Mouse (Mus musculus): Measurements from ENCODE around the gene Prkaca. TPM values are rescaled to one million over a fixed set of nuclear protein-coding genes. Genes with fewer than 3 reads are reported as not detected.
"Not testable (repeated sequence)": the region's sequence is repeated elsewhere in the genome, so short reads cannot be mapped to it uniquely, and the experiment has no call there.

Prkaca gene
- polyA plus RNA-seq, 1 experiment from 2014 or later: 171 TPM

GRCm38 (mm10) chr8:83978200-83978599, 5.4 kb downstream of the Prkaca start:
- Histone ChIP-seq H3K27ac (ENCODE audit: low read depth, low read length) (no peak overlapping the region), H3K4me3 (ENCODE audit: low read depth, low read length) (no peak overlapping the region), H3K9ac (ENCODE audit: low read length) (0 out of 2 replicates have a peak overlapping the region, but pooled peaks have one; percentile 6), H3K4me2 (ENCODE audit: low read depth, low read length, severe bottlenecking) (no peak overlapping the region), H3K27me3 (ENCODE audit: control insufficient read depth, insufficient read depth, low read length) (no peaks in the 10 kb centered on the region), H3K4me1 (replicated peaks; ENCODE audit: control insufficient read depth, insufficient read depth, low read length) (peaks cover 10% of the 10 kb centered on the region; the same call in 1 of the 2 replicates), H3K9me3 (ENCODE audit: control insufficient read depth, low read length) (no peaks in the 10 kb centered on the region), H3K36me3 (ENCODE audit: control insufficient read depth, insufficient read depth, low read length) (peaks cover 13% of the 10 kb centered on the region)
- 78% methylated on average over 9 of the region's 9 CpGs for WGBS
- ATAC-seq (replicated peaks; ENCODE audit: low FRiP score): no peak
- DNase-seq (ENCODE audit: low spot score): no peak

GRCm38 (mm10) chr8:83980250-83980649, 7.5 kb downstream of the Prkaca start:
- Histone ChIP-seq H3K4me3 (ENCODE audit: low read depth, low read length) (no peak overlapping the region), H3K27me3 (ENCODE audit: control insufficient read depth, insufficient read depth, low read length) (no peaks in the 10 kb centered on the region), H3K4me1 (replicated peaks; ENCODE audit: control insufficient read depth, insufficient read depth, low read length) (peaks cover 4% of the 10 kb centered on the region; the same call in 1 of the 2 replicates), H3K9me3 (ENCODE audit: control insufficient read depth, low read length) (no peaks in the 10 kb centered on the region), H3K36me3 (ENCODE audit: control insufficient read depth, insufficient read depth, low read length) (peaks cover 13% of the 10 kb centered on the region), H3K9ac (ENCODE audit: low read length) (no peak overlapping the region), H3K27ac (ENCODE audit: low read depth, low read length) (no peak overlapping the region), H3K4me2 (ENCODE audit: low read depth, low read length, severe bottlenecking) (no peak overlapping the region)
- WGBS: 83% methylated on average over 1 of the region's 1 CpGs
- ATAC-seq (replicated peaks; ENCODE audit: low FRiP score) (no peak), DNase-seq (ENCODE audit: low spot score) (no peak)

GRCm38 (mm10) chr8:83980845-83981244, 8.1 kb downstream of the Prkaca start:
- whole genome bisulfite sequencing: 84% methylated on average over 8 of the region's 8 CpGs
- peaks cover 13% of the 10 kb centered on the region for H3K36me3 ChIP-seq (ENCODE audit: control insufficient read depth, insufficient read depth, low read length)
- no peak for DNase-seq (ENCODE audit: low spot score)

GRCm38 (mm10) chr8:83981533-83981932, 8.7 kb downstream of the Prkaca start:
- ATAC-seq (replicated peaks; ENCODE audit: low FRiP score) (no peak), DNase-seq (ENCODE audit: low spot score) (no peak)
- Histone ChIP-seq H3K4me3 (ENCODE audit: low read depth, low read length) (no peak overlapping the region), H3K9ac (ENCODE audit: low read length) (no peak overlapping the region), H3K4me2 (ENCODE audit: low read depth, low read length, severe bottlenecking) (no peak overlapping the region), H3K27me3 (ENCODE audit: control insufficient read depth, insufficient read depth, low read length) (no peaks in the 10 kb centered on the region), H3K27ac (ENCODE audit: low read depth, low read length) (no peak overlapping the region), H3K36me3 (ENCODE audit: control insufficient read depth, insufficient read depth, low read length) (peaks cover 14% of the 10 kb centered on the region), H3K4me1 (replicated peaks; ENCODE audit: control insufficient read depth, insufficient read depth, low read length) (peaks cover 4% of the 10 kb centered on the region; the same call in 1 of the 2 replicates), H3K9me3 (ENCODE audit: control insufficient read depth, low read length) (no peaks in the 10 kb centered on the region)
- WGBS: 92% methylated on average over 7 of the region's 7 CpGs

More at GRCm38 (mm10) chr8:83980845-83981244, 8.1 kb downstream of the Prkaca start:
- no peak for ATAC-seq (replicated peaks; ENCODE audit: low FRiP score)
- no peak overlapping the region for H3K4me2 ChIP-seq (ENCODE audit: low read depth, low read length, severe bottlenecking)
- H3K9ac ChIP-seq (ENCODE audit: low read length): no peak overlapping the region
- no peak overlapping the region for H3K4me3 ChIP-seq (ENCODE audit: low read depth, low read length)
- peaks cover 4% of the 10 kb centered on the region; the same call in 1 of the 2 replicates for H3K4me1 ChIP-seq (replicated peaks; ENCODE audit: control insufficient read depth, insufficient read depth, low read length)
- H3K9me3 ChIP-seq (ENCODE audit: control insufficient read depth, low read length): no peaks in the 10 kb centered on the region
- no peaks in the 10 kb centered on the region for H3K27me3 ChIP-seq (ENCODE audit: control insufficient read depth, insufficient read depth, low read length)
- no peak overlapping the region for H3K27ac ChIP-seq (ENCODE audit: low read depth, low read length)

- Histone ChIP-seq H3K4me1 (replicated peaks; ENCODE audit: control insufficient read depth, insufficient read depth, low read length) (peaks cover 1% of the 10 kb centered on the region; the same call in 1 of the 2 replicates), H3K4me3 (ENCODE audit: low read depth, low read length) (no peak overlapping the region), H3K27ac (ENCODE audit: low read depth, low read length) (no peak overlapping the region), H3K9ac (ENCODE audit: low read length) (no peak overlapping the region), H3K36me3 (ENCODE audit: control insufficient read depth, insufficient read depth, low read length) (peaks cover 20% of the 10 kb centered on the region), H3K9me3 (ENCODE audit: control insufficient read depth, low read length) (no peaks in the 10 kb centered on the region), H3K27me3 (ENCODE audit: control insufficient read depth, insufficient read depth, low read length) (no peaks in the 10 kb centered on the region), H3K4me2 (ENCODE audit: low read depth, low read length, severe bottlenecking) (no peak overlapping the region)
- WGBS: 90% methylated on average over 4 of the region's 4 CpGs
- ATAC-seq (replicated peaks; ENCODE audit: low FRiP score): no peak
- no peak for DNase-seq (ENCODE audit: low spot score)
These were observed 9.7 kb downstream of the Prkaca start for GRCm38 (mm10) chr8:83982449-83982848.

DNA sequence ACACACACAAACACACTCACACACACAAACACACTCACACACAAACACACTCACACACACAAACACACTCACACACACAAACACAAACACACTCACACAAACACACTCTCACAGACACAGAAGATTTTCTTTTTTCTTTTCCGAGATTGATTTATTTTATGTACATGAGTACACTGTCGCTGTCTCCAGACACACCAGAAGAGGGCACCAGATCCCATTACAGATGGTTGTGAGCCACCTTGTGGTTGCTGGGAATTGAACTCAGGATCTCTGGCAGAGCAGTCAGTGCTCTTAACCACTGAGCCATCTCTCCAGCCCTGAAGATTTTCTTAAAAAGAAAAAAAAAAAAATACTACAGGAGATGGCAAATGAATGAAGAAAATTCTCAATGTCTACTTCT, 10.4 kb downstream of the Prkaca start:
- H3K36me3 ChIP-seq (ENCODE audit: control insufficient read depth, insufficient read depth, low read length): peaks cover 20% of the 10 kb centered on the region
- not testable (repeated sequence) for ATAC-seq (replicated peaks; ENCODE audit: low FRiP score)
- WGBS: 98% methylated on average over 2 of the region's 2 CpGs

DNA sequence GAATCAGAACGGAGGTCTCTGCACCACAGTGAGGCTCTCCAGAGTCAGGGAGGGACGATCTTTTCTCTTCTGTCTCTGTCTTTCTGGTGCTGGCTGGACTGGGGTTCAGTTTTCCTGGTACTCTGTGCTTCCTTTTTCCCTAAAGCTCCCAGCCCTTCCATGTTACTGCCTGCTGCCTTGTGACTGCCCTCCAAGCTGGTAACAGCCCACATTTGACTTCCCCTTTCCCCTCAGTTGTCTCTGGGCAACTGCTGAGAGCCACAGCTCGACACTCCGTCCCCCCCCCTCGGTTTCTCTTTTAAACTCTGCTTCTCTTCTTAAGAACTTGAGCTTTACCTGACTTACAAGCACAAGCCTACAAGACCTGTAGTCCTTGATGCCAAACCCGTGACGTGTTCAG, 16.4 kb downstream of the Prkaca start:
- no peak overlapping the region for H3K9ac ChIP-seq (ENCODE audit: low read length)
- no peak overlapping the region for H3K4me2 ChIP-seq (ENCODE audit: low read depth, low read length, severe bottlenecking)
- ATAC-seq (replicated peaks; ENCODE audit: low FRiP score) (no peak), DNase-seq (ENCODE audit: low spot score) (no peak)
- no peak overlapping the region for H3K27ac ChIP-seq (ENCODE audit: low read depth, low read length)
- H3K4me3 ChIP-seq (ENCODE audit: low read depth, low read length): no peak overlapping the region
- H3K36me3 ChIP-seq (ENCODE audit: control insufficient read depth, insufficient read depth, low read length): peaks cover 7% of the 10 kb centered on the region
- H3K4me1 ChIP-seq (replicated peaks; ENCODE audit: control insufficient read depth, insufficient read depth, low read length): no peaks in the 10 kb centered on the region
- no peaks in the 10 kb centered on the region for H3K9me3 ChIP-seq (ENCODE audit: control insufficient read depth, low read length)
- H3K27me3 ChIP-seq (ENCODE audit: control insufficient read depth, insufficient read depth, low read length): no peaks in the 10 kb centered on the region
- 89% methylated on average over 7 of the region's 7 CpGs for WGBS

More for the DNA sequence above, 10.4 kb downstream of the Prkaca start:
- not testable (repeated sequence) for H3K4me3 ChIP-seq (ENCODE audit: low read depth, low read length); H3K9ac ChIP-seq (ENCODE audit: low read length); H3K9me3 ChIP-seq (ENCODE audit: control insufficient read depth, low read length); H3K4me2 ChIP-seq (ENCODE audit: low read depth, low read length, severe bottlenecking); H3K27ac ChIP-seq (ENCODE audit: low read depth, low read length); DNase-seq (ENCODE audit: low spot score); H3K27me3 ChIP-seq (ENCODE audit: control insufficient read depth, insufficient read depth, low read length); H3K4me1 ChIP-seq (replicated peaks; ENCODE audit: control insufficient read depth, insufficient read depth, low read length)

GRCm38 (mm10) chr8:83990170-83990569, 17.4 kb downstream of the Prkaca start:
- no peak overlapping the region for H3K4me3 ChIP-seq (ENCODE audit: low read depth, low read length)
- H3K4me1 ChIP-seq (replicated peaks; ENCODE audit: control insufficient read depth, insufficient read depth, low read length): no peaks in the 10 kb centered on the region
- ATAC-seq (replicated peaks; ENCODE audit: low FRiP score) (no peak), DNase-seq (ENCODE audit: low spot score) (no peak)
- no peaks in the 10 kb centered on the region for H3K9me3 ChIP-seq (ENCODE audit: control insufficient read depth, low read length)
- H3K27me3 ChIP-seq (ENCODE audit: control insufficient read depth, insufficient read depth, low read length): no peaks in the 10 kb centered on the region
- 95% methylated on average over 14 of the region's 14 CpGs for WGBS
- H3K4me2 ChIP-seq (ENCODE audit: low read depth, low read length, severe bottlenecking): no peak overlapping the region
- H3K27ac ChIP-seq (ENCODE audit: low read depth, low read length): no peak overlapping the region
- peaks cover 7% of the 10 kb centered on the region for H3K36me3 ChIP-seq (ENCODE audit: control insufficient read depth, insufficient read depth, low read length)
- no peak overlapping the region for H3K9ac ChIP-seq (ENCODE audit: low read length)

GRCm38 (mm10) chr8:83992488-83992887, 19.7 kb downstream of the Prkaca start:
- H3K27ac ChIP-seq (ENCODE audit: low read depth, low read length): no peak overlapping the region
- H3K9me3 ChIP-seq (ENCODE audit: control insufficient read depth, low read length): no peaks in the 10 kb centered on the region
- DNase-seq (ENCODE audit: low spot score): no peak
- no peaks in the 10 kb centered on the region; the same call in 1 of the 2 replicates for H3K36me3 ChIP-seq (ENCODE audit: control insufficient read depth, insufficient read depth, low read length)
- H3K4me2 ChIP-seq (ENCODE audit: low read depth, low read length, severe bottlenecking): no peak overlapping the region
- no peak overlapping the region for H3K4me3 ChIP-seq (ENCODE audit: low read depth, low read length)
- no peaks in the 10 kb centered on the region for H3K27me3 ChIP-seq (ENCODE audit: control insufficient read depth, insufficient read depth, low read length)
- WGBS: 86% methylated on average over 2 of the region's 2 CpGs
- ATAC-seq (replicated peaks; ENCODE audit: low FRiP score): no peak
- 0 out of 2 replicates have a peak, but pooled peaks cover 3% of the 10 kb centered on the region for H3K4me1 ChIP-seq (replicated peaks; ENCODE audit: control insufficient read depth, insufficient read depth, low read length)
- no peak overlapping the region for H3K9ac ChIP-seq (ENCODE audit: low read length)
